Mouse (Mus musculus): ENCODE results near the gene Dnaja1. TPM values are rescaled to one million over a fixed set of nuclear protein-coding genes. Genes with fewer than 3 reads are reported as not detected.

The Dnaja1 gene
- total and polyA plus RNA-seq, 2 experiments from 2014 or later, result 185 to 667 TPM

- ATAC-seq (no peak), DNase-seq (no peak)
- no peak for TF ChIP-seq CTCF (IDR thresholded peaks at IDR 0.05; ENCODE audit: low read depth)
- Histone ChIP-seq H3K36me3 (ENCODE audit: insufficient read depth) (no peaks in the 10 kb centered on the region), H3K4me1 (ENCODE audit: insufficient read depth) (no peaks in the 10 kb centered on the region), H3K9ac (no peak overlapping the region), H3K27me3 (ENCODE audit: insufficient read depth, low read length) (no peaks in the 10 kb centered on the region), H3K9me3 (ENCODE audit: low read length) (no peaks in the 10 kb centered on the region), H3K4me2 (ENCODE audit: low read depth) (no peak overlapping the region), H3K27ac (ENCODE audit: low read depth, low read length) (no peak overlapping the region), H3K4me3 (ENCODE audit: low read depth, low read length) (no peak overlapping the region)
- 61% methylated on average over 4 of the region's 4 CpGs for WGBS
These were observed 64.6 kb downstream of the Dnaja1 start for GRCm38 (mm10) chr4:40786578-40786977.

MicroRNAs within 50 kb of the gene (microRNA counts, 519-probe panel; counts per million panel counts)
- microRNA mmu-miR-207, result not detected

Small RNA genes lying within 50 kb of the gene (microRNA-seq; reads per million reads assigned to microRNA genes)
- 0 reads per million in 2 experiments for gene Mir207

Other genes starting within 250 kb of the Dnaja1 start
- 1.8 and 4.0 TPM in 2 replicates for gene Tmem215, start 250.0 kb upstream of the Dnaja1 start, total RNA-seq (2014; rRNA removed)
- gene Tmem215, start 250.0 kb upstream of the Dnaja1 start, polyA plus RNA-seq (2015; fragmentation: Nextera tagmentation; extraction: Ambion mirVana), result 1.0 and 2.1 TPM in 2 replicates
- gene Aptx, start 19.0 kb upstream of the Dnaja1 start, total RNA-seq (2014; rRNA removed), result 22.5 and 26.7 TPM in 2 replicates
- gene Aptx, start 19.0 kb upstream of the Dnaja1 start, polyA plus RNA-seq (2015; fragmentation: Nextera tagmentation; extraction: Ambion mirVana), result 35.8 and 37.9 TPM in 2 replicates
- 92.8 and 97.8 TPM in 2 replicates for gene Smu1, start 35.8 kb downstream of the Dnaja1 start, total RNA-seq (2014; rRNA removed)
- 118 and 119 TPM in 2 replicates for gene Smu1, start 35.8 kb downstream of the Dnaja1 start, polyA plus RNA-seq (2015; fragmentation: Nextera tagmentation; extraction: Ambion mirVana)
- 6.8 and 10.0 TPM in 2 replicates for gene B4galt1, start 131.9 kb downstream of the Dnaja1 start, total RNA-seq (2014; rRNA removed)
- gene B4galt1, start 131.9 kb downstream of the Dnaja1 start, polyA plus RNA-seq (2015; fragmentation: Nextera tagmentation; extraction: Ambion mirVana), result 4.6 and 4.9 TPM in 2 replicates
- not detected in 2 replicates for gene Spink4, start 197.9 kb downstream of the Dnaja1 start, total RNA-seq (2014; rRNA removed)
- gene Spink4, start 197.9 kb downstream of the Dnaja1 start, polyA plus RNA-seq (2015; fragmentation: Nextera tagmentation; extraction: Ambion mirVana), result not detected in 2 replicates
- gene Bag1, start 226.1 kb downstream of the Dnaja1 start, total RNA-seq (2014; rRNA removed), result 116 and 174 TPM in 2 replicates
- 201 and 203 TPM in 2 replicates for gene Bag1, start 226.1 kb downstream of the Dnaja1 start, polyA plus RNA-seq (2015; fragmentation: Nextera tagmentation; extraction: Ambion mirVana)
- gene Chmp5, start 226.3 kb downstream of the Dnaja1 start, total RNA-seq (2014; rRNA removed), result 94.8 and 101 TPM in 2 replicates
- gene Chmp5, start 226.3 kb downstream of the Dnaja1 start, polyA plus RNA-seq (2015; fragmentation: Nextera tagmentation; extraction: Ambion mirVana), result 146 and 149 TPM in 2 replicates
- 80.3 and 92.1 TPM in 2 replicates for gene Nfx1, start 248.8 kb downstream of the Dnaja1 start, total RNA-seq (2014; rRNA removed)
- 55.2 and 68.4 TPM in 2 replicates for gene Nfx1, start 248.8 kb downstream of the Dnaja1 start, polyA plus RNA-seq (2015; fragmentation: Nextera tagmentation; extraction: Ambion mirVana)

Measured in forebrain, postnatal 0 days (tissue).